Mouse (Mus musculus): ENCODE results near the gene Phf20.

Gene Phf20

GRCm38 (mm10) chr2:156321538-156321937 lies 125.3 kb downstream of the Phf20 start:
- DNase-seq, result no peak

- peak; percentile 41 to 55 for DNase-seq
Observed at GRCm38 (mm10) chr2:156324116-156324588, 127.9 kb downstream of the Phf20 start.

GRCm38 (mm10) chr2:156324681-156325080 lies 128.4 kb downstream of the Phf20 start:
- peak; percentile 65 to 79 for DNase-seq

DNA sequence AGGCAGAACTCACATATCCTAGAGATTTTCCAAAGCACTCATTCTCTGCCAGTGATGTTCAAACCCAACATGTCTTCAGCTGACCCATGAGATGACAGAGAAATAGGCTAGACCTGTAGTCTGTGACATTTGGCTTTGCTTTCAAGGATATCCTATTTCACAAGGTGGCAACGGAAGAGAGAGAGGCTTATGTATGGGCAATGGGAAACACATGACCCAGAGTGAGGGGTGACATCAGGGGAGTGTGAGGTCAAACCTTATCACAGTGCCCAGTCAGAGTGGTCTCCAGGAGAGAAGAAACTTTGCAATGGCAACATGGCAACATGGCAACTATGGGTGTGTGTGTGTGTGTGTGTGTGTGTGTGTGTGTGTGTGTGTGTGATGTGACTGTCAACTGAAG lies 134.4 kb downstream of the Phf20 start:
- no peak for DNase-seq

GRCm38 (mm10) chr2:156331446-156331965 lies 135.2 kb downstream of the Phf20 start:
- DNase-seq, result no peak

DNA sequence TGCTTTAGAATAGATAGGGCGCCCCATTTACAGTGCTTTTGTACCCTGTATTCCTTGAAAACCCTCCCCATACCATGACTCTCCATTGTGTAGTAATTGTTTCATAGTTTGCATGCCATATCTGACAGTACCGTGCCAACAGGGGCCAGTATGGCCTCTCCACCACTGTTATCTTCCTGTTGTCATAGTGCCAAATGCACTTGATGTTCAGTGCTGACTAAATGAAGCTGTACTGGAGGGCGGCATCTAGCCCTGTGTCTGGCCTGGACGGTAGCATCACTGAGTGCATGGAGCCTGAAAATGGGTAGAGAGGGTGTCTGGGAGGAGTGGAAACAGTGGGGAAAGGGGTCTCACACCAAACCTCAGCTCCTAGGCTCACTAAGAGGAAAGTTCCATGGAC lies 143.8 kb downstream of the Phf20 start:
- no peak for DNase-seq

DNA sequence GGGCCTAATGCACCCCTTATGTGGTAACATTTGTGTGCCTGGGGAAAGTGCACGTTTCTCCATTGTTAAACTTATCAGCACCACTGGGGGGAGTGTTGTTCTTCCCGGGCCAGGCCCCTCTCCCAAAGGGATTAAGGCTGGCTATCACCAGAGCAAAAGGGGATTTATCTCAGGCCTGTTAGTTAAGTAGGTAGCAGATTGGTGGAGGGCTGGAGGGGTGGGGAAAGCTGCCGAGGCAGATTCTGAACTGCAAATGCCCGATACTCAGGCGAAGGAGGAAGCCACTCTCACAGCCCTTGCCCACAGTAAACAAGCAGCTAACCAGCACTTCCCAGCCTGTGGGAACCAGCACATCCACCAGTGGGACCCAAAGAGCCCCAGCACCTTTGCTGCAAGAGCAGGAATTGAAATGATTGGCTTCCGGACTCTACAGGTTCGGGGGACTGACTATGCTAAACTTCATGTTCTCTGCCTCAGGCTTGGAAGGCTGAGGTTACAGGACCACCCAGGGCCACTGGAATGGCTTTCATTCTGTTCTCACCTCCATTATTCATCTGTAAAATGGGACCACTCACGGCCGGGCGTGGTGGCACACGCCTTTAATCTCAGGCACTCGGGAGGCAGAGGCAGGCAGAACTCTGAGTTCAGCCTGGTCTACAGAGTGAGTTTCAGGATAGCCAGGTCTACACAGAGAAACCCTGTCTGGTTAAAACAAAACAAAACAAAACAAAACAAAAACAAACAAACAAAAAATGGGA lies 148.7 kb downstream of the Phf20 start:
- peak; percentile 37 to 55 for DNase-seq

- DNase-seq, result no peak
Observed at GRCm38 (mm10) chr2:156348812-156349211, 152.5 kb downstream of the Phf20 start.

- no peak for DNase-seq
Observed at GRCm38 (mm10) chr2:156349286-156349848, 153.1 kb downstream of the Phf20 start.

DNA sequence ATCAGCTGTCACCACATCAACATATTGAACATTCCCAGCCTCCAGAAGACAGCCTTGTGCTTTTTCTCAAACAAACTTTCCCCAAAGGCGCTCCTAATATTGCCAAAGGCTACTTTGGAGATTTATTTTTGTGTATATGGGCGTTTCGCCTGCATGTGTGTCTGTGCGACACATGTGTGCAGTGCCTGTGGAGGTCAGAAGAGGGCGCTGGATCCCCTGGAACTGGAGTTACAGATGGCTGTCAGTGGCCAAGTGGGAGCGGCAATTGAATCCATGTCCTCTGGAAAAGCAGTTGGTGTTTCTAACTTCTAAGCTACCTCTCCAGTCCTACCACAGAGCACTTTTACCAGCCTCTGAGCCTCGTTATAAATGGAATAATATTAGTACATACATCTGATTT lies 155.0 kb downstream of the Phf20 start:
- peak; percentile 20 to 24 for DNase-seq

DNA sequence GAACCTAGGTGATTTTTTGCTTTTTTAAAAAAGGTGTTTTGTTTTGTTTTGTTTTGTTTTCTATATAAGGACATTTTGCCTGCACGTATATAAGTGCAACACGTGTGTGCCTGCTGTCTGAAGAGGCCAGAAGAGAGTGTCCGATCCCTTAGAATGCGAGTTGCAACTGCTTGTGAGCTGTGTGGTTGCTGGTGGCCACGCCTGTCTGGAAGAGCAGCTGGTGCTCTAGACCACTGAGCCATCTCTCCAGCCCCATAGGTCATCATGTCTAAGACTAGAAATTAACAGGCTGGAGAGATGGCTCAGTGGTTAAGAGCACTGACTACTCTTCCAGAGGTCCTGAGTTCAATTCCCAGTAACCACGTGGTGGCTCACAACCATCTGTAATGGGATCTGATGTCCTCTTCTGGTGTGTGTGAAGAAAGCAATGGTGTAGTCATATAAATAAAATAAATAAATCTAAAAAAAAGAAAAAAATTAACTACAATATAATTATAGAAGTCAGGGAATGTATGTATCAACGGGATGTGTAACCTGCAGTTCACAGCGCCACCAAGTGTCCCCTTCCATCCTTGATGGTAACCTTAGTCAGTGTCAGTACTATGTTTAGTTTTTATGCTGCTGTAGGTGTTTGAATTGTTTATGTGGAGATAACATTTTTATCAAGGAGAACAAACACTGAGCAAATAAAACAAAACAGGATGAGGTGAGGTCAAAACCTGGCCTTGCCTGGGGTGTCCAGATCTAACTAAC lies 156.3 kb downstream of the Phf20 start:
- DNase-seq, result peak; percentile 24 to 33

GRCm38 (mm10) chr2:156353265-156353692 lies 157.0 kb downstream of the Phf20 start:
- DNase-seq, result peak; percentile 49 to 62

DNA sequence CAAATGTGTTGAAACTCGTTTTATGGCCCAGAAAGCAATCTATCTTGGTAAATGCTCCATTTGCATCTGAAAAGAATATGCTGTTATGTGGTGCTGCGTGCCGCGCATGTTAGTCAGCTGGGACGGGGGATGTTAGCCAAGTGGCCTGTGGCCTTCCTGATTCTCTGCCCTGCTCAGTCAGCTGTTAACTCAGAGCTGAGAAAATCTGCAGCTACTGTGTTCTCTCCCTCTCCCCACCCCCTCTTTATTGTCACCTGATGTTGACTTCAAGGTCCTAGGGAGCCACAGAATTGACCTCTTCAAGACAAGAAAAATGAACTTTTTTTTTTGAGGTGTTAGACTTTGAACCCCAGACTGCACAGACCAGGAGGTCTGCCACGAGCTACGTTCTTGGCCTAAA lies 159.8 kb downstream of the Phf20 start:
- DNase-seq, result peak; percentile 65 to 73

Data from kidney, postnatal 4 days (tissue).